Mouse (Mus musculus): ENCODE measurements around the gene Per3.

- TF ChIP-seq CTCF (IDR thresholded peaks at IDR 0.05; ENCODE audit: low read depth, low read length), result no peak
- no peak for TF ChIP-seq POLR2A (IDR thresholded peaks at IDR 0.05; ENCODE audit: borderline replicate concordance, low read depth, low read length)
Measured at GRCm38 (mm10) chr4:150957106-150957458, 87.4 kb downstream of the Per3 start.

Data from bone marrow macrophage, adult 2 months (primary cell).